Mouse (Mus musculus) neutrophil, adult 5-6 weeks (primary cell): ENCODE data around the gene Cit. TPM values are rescaled to one million over a fixed set of nuclear protein-coding genes. Genes with fewer than 3 reads are reported as not detected.

Experiments used
- ATAC-seq: fragments of 151-379, 151-347 bp; 2 replicates; pipeline ENCODE4 v1.8.0; 2017; ENCODE audit warnings: mild to moderate bottlenecking, moderate TSS enrichment; ENCODE audit not compliant: insufficient number of reproducible peaks, poor library complexity, low FRiP score, severe bottlenecking; ENCODE audit errors: extremely low read depth
- total RNA-seq: library from RNA; stranded (forward); fragments of 200-1000 nt; gene quantifications from 2 replicates; pipeline ENCODE4 v1.2.3, GENCODE M21; 2017

Cit gene
- total RNA-seq, 1 experiment from 2014 or later: 2.0 TPM

- no peak for ATAC-seq
Measured at GRCm38 (mm10) chr5:116021552-116021951, 176.5 kb downstream of the Cit start.

- ATAC-seq: no peak
Measured at GRCm38 (mm10) chr5:116022131-116022530, 177.1 kb downstream of the Cit start.

DNA sequence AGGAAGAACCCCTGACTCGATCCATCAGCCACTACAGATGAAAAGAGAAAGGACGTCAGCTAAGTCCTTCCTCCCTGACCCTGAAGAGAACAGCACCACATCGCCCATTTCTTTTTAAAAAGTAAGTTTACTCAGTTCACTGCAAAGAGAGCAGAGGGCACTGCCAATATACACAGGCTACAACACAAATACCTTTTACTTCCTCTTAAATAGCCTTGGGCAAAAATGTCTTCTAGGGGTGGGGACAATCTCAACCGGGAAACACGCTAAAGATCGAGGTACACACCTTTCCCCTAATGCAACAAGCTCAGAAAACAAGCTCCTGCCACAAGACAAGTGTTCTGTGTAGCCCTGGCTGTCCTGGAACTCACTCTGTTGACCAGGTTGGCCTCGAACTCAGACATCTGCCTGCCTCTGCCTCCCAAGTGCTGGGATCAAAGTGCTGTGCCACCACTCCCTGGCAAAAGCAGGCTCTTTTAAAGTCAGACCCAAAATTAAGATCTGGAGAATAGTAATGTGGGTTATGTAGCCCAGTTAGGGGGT lies 177.7 kb downstream of the Cit start:
- ATAC-seq: no peak

DNA sequence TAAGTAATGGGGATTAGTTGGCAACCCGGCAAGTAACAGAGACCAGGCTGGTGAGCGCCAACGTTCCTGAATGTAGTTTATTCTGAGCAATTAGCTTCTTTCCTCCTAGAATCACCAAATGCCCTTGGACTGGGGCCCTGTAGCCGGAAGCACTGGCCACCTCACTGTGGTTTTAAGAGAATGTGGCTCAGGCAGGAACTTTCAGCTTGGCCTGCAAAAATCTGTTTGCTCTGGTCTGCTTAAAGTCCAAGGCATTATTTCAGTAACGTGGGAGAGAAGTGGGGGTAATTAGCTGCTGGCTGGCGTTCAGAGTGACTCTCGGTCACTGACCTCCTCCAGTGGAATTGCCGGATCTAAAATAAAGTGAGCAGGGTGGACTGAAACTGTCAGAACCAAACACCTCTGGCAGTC lies 178.2 kb downstream of the Cit start:
- no peak for ATAC-seq

GRCm38 (mm10) chr5:116023821-116024284 lies 178.8 kb downstream of the Cit start:
- ATAC-seq: no peak

DNA sequence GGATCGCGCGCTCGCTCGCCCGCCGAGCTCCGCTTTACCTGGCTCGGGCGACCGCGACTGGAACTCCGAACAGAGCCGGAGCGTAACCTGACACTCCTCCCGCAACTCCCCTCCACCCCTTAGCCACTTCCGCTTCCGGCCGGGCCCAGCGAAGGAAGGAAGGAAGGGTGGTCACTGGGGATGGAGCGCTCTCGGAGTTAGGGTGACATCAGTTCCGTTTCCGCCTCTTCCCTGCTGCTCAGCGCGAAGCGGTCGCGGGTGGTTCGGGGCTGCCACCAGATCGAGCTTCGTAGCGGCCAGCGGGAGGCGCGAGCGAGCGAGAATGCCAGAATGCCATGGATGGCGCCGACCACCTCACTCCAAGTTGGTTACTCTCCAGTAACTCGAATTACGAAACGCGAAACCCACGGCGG lies 179.3 kb downstream of the Cit start, which contains the start of gene Prkab1:
Gene Prkab1, minus strand, starts transcription at position 182 of the 413 bp plus-strand sequence.
- peak; percentile 96 for ATAC-seq

GRCm38 (mm10) chr5:116026107-116026506 lies 181.0 kb downstream of the Cit start:
- ATAC-seq: no peak

- ATAC-seq: no peak
Measured at GRCm38 (mm10) chr5:116026561-116026960, 181.5 kb downstream of the Cit start.

DNA sequence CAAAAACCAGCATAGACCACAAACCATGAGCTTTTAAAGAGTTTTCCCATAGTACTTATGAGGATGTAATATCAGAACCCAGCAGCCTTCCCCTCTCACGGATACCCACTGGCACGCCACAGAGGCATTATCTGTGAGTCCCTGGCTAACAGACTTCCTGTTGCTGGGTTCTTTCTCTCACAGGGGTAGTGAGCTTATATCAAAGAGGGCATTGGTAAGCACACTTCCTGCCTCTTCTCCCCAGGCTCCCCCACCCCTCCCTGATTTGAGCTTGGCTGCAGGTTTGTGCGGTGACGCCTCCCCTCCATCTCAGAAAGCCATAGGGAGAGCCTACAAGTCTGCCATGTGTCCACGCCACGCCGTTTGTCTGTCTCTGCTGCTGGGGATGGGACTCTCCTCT lies 184.0 kb downstream of the Cit start:
- no peak for ATAC-seq

DNA sequence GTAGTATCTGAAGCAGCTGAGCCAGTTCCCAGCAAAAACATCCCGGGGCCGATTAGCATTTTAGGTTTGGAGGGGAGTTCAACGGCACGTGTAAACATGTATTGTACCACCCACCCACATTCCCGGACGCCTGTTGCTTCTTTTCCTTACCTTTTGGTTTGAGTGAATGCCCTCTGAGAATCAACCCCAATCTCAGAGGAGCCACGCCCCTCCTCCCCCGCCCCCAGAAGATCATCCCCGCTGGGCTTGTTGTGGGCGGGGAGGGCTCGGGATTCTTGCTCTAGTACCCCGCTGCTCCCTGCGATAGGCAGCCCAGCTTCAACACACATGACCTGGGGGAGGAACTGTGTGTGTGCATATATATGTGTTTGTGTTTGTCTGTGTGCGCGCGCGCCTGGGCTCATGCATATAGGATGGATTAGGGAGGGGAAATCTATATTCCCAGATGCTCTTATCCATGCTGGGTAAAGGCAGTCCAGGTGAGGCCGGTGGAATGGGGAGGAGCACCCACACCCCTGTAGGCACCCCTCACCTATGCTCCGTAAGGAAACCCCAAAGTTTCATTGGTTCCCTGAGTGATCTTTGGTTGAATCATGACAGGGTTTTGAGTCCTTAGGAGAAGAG lies 185.6 kb downstream of the Cit start:
- ATAC-seq: no peak

- ATAC-seq: peak; percentile 52
Measured at GRCm38 (mm10) chr5:116031190-116031577, 186.1 kb downstream of the Cit start.

DNA sequence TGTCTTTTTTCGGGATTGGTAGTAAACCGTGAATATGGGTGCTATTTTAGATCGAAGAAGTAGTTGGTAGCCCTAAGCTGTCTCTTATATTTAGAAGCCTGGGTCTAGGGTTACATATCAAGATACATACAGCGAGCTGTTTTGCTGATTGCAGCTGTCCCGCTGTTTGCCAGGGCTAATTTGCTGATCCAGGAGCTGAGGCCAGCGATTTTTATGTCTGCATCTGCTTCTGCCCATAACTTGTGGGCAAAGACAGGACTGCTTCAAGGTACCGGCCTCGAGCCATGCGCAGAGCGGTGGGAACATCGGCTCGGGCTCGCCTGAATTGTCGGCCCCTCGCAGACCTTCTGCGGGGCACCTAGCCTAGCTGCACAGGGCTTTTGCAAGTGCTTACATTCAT lies 191.4 kb downstream of the Cit start:
- no peak for ATAC-seq

DNA sequence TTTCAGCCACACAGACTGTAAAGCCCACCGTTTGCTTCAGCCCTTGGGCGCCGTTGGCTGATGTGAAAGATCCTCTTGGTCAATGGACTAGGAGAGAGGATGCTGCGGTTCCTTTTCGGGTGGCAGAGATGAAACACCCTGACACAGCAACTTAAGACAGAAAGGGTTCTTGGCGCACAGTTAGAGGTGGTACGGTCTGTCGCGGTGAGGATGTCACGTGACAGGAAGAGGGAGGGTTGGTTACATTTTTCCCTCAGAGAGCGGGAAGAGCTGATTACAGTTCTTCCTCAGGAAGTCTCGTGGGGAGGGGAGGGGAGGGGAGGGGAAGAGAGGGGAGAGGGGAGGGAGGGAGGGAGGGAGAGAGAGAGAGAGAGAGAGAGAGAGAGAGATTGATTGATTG lies 192.7 kb downstream of the Cit start:
- ATAC-seq: no peak

GRCm38 (mm10) chr5:116039706-116040105 lies 194.6 kb downstream of the Cit start:
- no peak for ATAC-seq

GRCm38 (mm10) chr5:116042241-116042640 lies 197.2 kb downstream of the Cit start:
- no peak for ATAC-seq

DNA sequence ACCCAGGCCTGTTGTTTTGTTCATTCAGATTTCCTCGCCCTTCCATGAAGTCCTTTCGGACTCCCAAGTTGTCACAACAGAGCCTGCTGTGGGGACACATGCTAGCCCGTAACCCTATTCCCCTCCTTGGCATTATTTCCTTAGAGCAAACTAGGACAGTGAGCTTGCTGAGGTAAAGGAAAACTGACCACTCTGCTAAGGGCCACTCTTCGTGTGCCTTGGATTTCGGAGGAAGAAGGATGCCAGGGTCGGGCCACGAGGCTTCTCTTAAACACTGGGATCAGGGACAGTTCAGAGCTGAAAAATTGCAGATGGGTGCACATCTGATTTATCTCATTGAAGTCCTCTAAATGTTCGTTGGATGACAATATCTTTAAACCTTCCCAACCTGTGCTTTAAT lies 200.5 kb downstream of the Cit start:
- no peak for ATAC-seq

DNA sequence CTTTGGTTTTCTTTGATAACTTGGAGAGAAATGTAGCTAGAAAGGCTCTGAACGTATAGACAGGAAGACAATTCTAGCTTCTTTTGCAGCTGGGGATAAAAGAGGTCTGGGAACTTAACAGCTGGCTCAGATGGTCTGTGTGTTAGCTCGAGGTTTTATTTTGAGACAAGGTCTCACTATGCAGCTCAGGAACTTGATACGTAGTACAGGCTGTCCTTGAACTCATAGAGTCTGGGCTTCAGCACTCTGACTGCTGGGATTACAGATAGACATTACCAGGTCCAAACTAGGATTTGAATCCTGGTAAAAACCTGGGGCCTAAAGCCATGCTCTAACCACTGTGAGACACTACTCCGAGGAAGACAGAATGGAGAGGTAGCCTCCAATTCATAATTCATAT lies 201.2 kb downstream of the Cit start:
- no peak for ATAC-seq

DNA sequence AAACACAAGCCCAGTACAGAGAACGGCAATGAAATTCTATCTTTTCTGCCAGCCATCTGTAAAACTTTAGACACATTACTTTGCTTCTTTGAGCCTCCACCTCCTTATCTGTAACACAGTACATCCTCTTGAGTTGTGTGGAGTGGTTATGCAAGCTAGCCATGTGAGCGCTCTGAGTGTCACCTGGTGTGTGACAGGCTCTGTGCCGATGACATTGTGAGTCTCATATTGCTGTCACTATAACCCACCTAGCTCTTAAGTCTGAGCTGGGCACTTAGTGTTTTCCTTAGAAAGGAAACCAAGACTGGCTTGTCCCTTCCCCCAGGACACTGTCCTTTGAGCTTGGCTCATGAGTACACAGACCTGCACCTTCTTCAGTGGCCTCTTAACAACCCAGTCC lies 203.2 kb downstream of the Cit start:
- no peak for ATAC-seq

- ATAC-seq: no peak
Measured at GRCm38 (mm10) chr5:116049821-116050220, 204.7 kb downstream of the Cit start.

GRCm38 (mm10) chr5:116052171-116052570 lies 207.1 kb downstream of the Cit start:
- no peak for ATAC-seq

- no peak for ATAC-seq
Measured at GRCm38 (mm10) chr5:116052826-116053225, 207.7 kb downstream of the Cit start.
